ENCODE assay signal across 25 mouse cellular contexts in the genomic region with DNA sequence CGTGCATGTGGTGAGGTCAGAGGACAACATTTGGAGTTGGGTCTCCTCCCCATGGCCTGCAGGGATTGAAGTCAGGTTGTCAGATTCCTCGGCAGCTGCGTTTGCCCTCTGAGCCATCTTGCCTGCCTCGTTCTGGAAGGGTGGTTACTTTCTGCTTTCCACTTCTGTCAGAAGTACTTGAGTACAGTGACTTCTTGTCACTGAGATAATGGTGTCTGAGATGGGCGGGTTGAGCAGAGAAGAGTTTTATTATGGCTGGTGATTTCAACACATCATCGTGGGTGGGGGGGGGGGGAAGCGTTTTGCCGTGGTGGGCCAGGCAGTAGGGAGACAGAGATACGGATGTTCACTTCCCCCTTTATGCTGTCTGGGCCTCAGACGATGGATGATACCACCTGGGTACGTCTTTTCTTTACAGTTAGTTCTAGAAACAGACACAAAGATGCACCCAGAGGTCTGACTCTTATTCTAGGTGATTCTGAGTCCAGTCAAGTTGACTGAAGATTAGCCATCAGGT.
"Had no signal": no experiment of that assay in that cellular context is flagged by ENCODE, and none has a peak within 500 bp of the region (broad histone marks: within the 10 kb centered on the region; RNA-seq: fewer than 3 reads in every experiment).

No protein-coding gene starts in this region.

- H3K9ac ChIP-seq: heart, embryonic 13.5 days; heart, embryonic 15.5 days; hindbrain, embryonic 12.5 days; hindbrain, embryonic 14.5 days; limb, embryonic 13.5 days; limb, embryonic 15.5 days; liver, embryonic 15.5 days had no signal

- H3K4me1 ChIP-seq: heart, embryonic 15.5 days; hindbrain, embryonic 10.5 days; hindbrain, embryonic 12.5 days; limb, embryonic 13.5 days; limb, embryonic 15.5 days had no signal

- ATAC-seq: hindbrain, embryonic 16.5 days; inflammation-experienced regulatory T-cells, adult 6 months; intestine, postnatal 0 days had no signal

- H3K27me3 ChIP-seq: heart, embryonic 13.5 days; heart, embryonic 15.5 days; hindbrain, embryonic 12.5 days; limb, embryonic 13.5 days; limb, embryonic 15.5 days; liver, embryonic 15.5 days had no signal

- DNase-seq: gastrocnemius, postnatal 14 days; gastrocnemius, postnatal 36 days; heart, adult 2 months; heart, postnatal 4 days; kidney, adult 18-20 months; kidney, adult 8-10 months; kidney, postnatal 14 days; kidney, postnatal 36 days; layer of hippocampus, adult 9-11 months; layer of hippocampus, postnatal 36 days; left cerebral cortex, postnatal 4 days; lung, adult 18-20 months had no signal

- H3K4me2 ChIP-seq: heart, embryonic 11.5 days; heart, embryonic 13.5 days; heart, embryonic 15.5 days; hindbrain, embryonic 12.5 days; hindbrain, embryonic 14.5 days; limb, embryonic 13.5 days; limb, embryonic 15.5 days; liver, embryonic 15.5 days had no signal

- H3K9me3 ChIP-seq: heart, embryonic 13.5 days; heart, embryonic 15.5 days; hindbrain, embryonic 10.5 days; hindbrain, embryonic 12.5 days; limb, embryonic 13.5 days; limb, embryonic 15.5 days; liver, embryonic 15.5 days had no signal

- H3K4me3 ChIP-seq: heart, adult 2 months; heart, embryonic 13.5 days; heart, embryonic 15.5 days; hindbrain, embryonic 10.5 days; hindbrain, embryonic 12.5 days; limb, embryonic 13.5 days; limb, embryonic 15.5 days; liver, embryonic 15.5 days had no signal

- H3K27ac ChIP-seq: heart, adult 2 months; heart, embryonic 13.5 days; heart, embryonic 15.5 days; hindbrain, embryonic 10.5 days; hindbrain, embryonic 12.5 days; hindbrain, embryonic 14.5 days; kidney, postnatal 0 days; limb, embryonic 13.5 days; limb, embryonic 15.5 days; liver, embryonic 15.5 days had no signal
